Mouse (Mus musculus) testis, adult 2 months (tissue): Measurements from ENCODE around the gene Aacs. TPM values are rescaled to one million over a fixed set of nuclear protein-coding genes. Genes with fewer than 3 reads are reported as not detected.

Experiments
- H3K27ac ChIP-seq: fragments of 200-500 bp; 2 replicates; pipeline ENCODE4 v1.5.1; 2012; ENCODE audit warnings: low read depth, low read length; ENCODE audit not compliant: control insufficient read depth, insufficient read depth
- H3K27me3 ChIP-seq: fragments of 200-500 bp; 2 replicates; pipeline ENCODE4 v1.6.1; 2012; ENCODE audit warnings: mild to moderate bottlenecking, low read length, moderate library complexity; ENCODE audit not compliant: control insufficient read depth, insufficient read depth
- H3K36me3 ChIP-seq: fragments of 200-500 bp; 2 replicates; pipeline ENCODE4 v1.6.1; 2012; ENCODE audit warnings: mild to moderate bottlenecking, low read length; ENCODE audit not compliant: control insufficient read depth, insufficient read depth
- H3K4me1 ChIP-seq: fragments of 200-500 bp; 2 replicates; pipeline ENCODE4 v1.6.1; 2012; ENCODE audit warnings: low read length; ENCODE audit not compliant: control insufficient read depth, insufficient read depth
- H3K4me3 ChIP-seq: fragments of 200-500 bp; 2 replicates; pipeline ENCODE4 v1.5.1; 2012; ENCODE audit warnings: low read depth, mild to moderate bottlenecking, low read length, moderate library complexity, mixed read lengths; ENCODE audit not compliant: control insufficient read depth
- CTCF ChIP-seq: fragments of 200-500 bp; IDR thresholded peaks from 2 replicates; pipeline ENCODE4 v1.5.1; 2012; ENCODE audit warnings: low read depth, mild to moderate bottlenecking, inconsistent platforms, low read length, moderate library complexity; ENCODE audit not compliant: control insufficient read depth, insufficient read depth, insufficient replicate concordance
- POLR2A ChIP-seq: fragments of 200-500 bp; IDR thresholded peaks from 2 replicates; pipeline ENCODE4 v1.6.1; 2012; ENCODE audit warnings: low read depth, mild to moderate bottlenecking, inconsistent platforms, low read length, moderate library complexity; ENCODE audit not compliant: control insufficient read depth
- polyA plus RNA-seq: library from polyadenylated mRNA; depleted of rRNA; stranded (reverse); fragments of >200 nt; gene quantifications from 2 replicates; pipeline ENCODE4 v1.2.3, GENCODE M21; 2012

Gene Aacs
- polyA plus RNA-seq, 1 experiment: 90.7 TPM

- H3K27ac ChIP-seq: no peak overlapping the region
- no peaks in the 10 kb centered on the region for H3K27me3 ChIP-seq
- no peak overlapping the region for H3K4me3 ChIP-seq
- H3K36me3 ChIP-seq: peaks cover 4% of the 10 kb centered on the region
- no peaks in the 10 kb centered on the region for H3K4me1 ChIP-seq
- no peak for TF ChIP-seq CTCF
- no peak for TF ChIP-seq POLR2A
These were observed 30.4 kb downstream of the Aacs start for GRCm38 (mm10) chr5:125505968-125506367.

GRCm38 (mm10) chr5:125507582-125507981, 32.0 kb downstream of the Aacs start:
- Histone ChIP-seq H3K36me3 (peaks cover 4% of the 10 kb centered on the region), H3K4me1 (no peaks in the 10 kb centered on the region), H3K27me3 (no peaks in the 10 kb centered on the region), H3K27ac (no peak overlapping the region), H3K4me3 (no peak overlapping the region)
- TF ChIP-seq CTCF (peak; percentile 48; the same call in 1 of the 2 replicates), POLR2A (no peak)

- H3K27ac ChIP-seq: no peak overlapping the region
- TF ChIP-seq POLR2A: no peak
- no peak for TF ChIP-seq CTCF
- H3K4me1 ChIP-seq: no peaks in the 10 kb centered on the region
- H3K4me3 ChIP-seq: no peak overlapping the region
- H3K36me3 ChIP-seq: peaks cover 4% of the 10 kb centered on the region
- no peaks in the 10 kb centered on the region for H3K27me3 ChIP-seq
These were observed 32.4 kb downstream of the Aacs start for GRCm38 (mm10) chr5:125508006-125508405.

- no peaks in the 10 kb centered on the region for H3K4me1 ChIP-seq
- no peak overlapping the region for H3K27ac ChIP-seq
- TF ChIP-seq CTCF (peak; percentile 95; the same call in 1 of the 2 replicates), POLR2A (no peak)
- no peak overlapping the region for H3K4me3 ChIP-seq
- H3K36me3 ChIP-seq: peaks cover 2% of the 10 kb centered on the region; the same call in 1 of the 2 replicates
- H3K27me3 ChIP-seq: no peaks in the 10 kb centered on the region
These were observed 33.9 kb downstream of the Aacs start for GRCm38 (mm10) chr5:125509541-125509940.

- no peaks in the 10 kb centered on the region for H3K4me1 ChIP-seq
- no peak overlapping the region for H3K27ac ChIP-seq
- H3K4me3 ChIP-seq: peak overlapping the region; percentile 7
- H3K27me3 ChIP-seq: no peaks in the 10 kb centered on the region
- TF ChIP-seq CTCF: no peak
- no peak for TF ChIP-seq POLR2A
- no peaks in the 10 kb centered on the region; the same call in 1 of the 2 replicates for H3K36me3 ChIP-seq
These were observed 39.4 kb downstream of the Aacs start for GRCm38 (mm10) chr5:125515006-125515405.

GRCm38 (mm10) chr5:125518640-125519039, 43.0 kb downstream of the Aacs start:
- H3K36me3 ChIP-seq: no peaks in the 10 kb centered on the region; the same call in 1 of the 2 replicates
- no peaks in the 10 kb centered on the region for H3K27me3 ChIP-seq
- no peak overlapping the region for H3K4me3 ChIP-seq
- peaks cover 13% of the 10 kb centered on the region for H3K4me1 ChIP-seq
- no peak for TF ChIP-seq POLR2A
- TF ChIP-seq CTCF: peak; percentile 44; the same call in 1 of the 2 replicates
- H3K27ac ChIP-seq: no peak overlapping the region

GRCm38 (mm10) chr5:125520930-125521590, 45.4 kb downstream of the Aacs start:
- TF ChIP-seq POLR2A (peak; percentile 50; the same call in 1 of the 2 replicates), CTCF (no peak)

More at GRCm38 (mm10) chr5:125520930-125521590, 45.4 kb downstream of the Aacs start:
- H3K27ac ChIP-seq: peak overlapping the region; percentile 79
- H3K27me3 ChIP-seq: no peaks in the 10 kb centered on the region
- no peaks in the 10 kb centered on the region; the same call in 1 of the 2 replicates for H3K36me3 ChIP-seq
- H3K4me1 ChIP-seq: peaks cover 14% of the 10 kb centered on the region
- peak overlapping the region; percentile 82 for H3K4me3 ChIP-seq
